21 mouse cellular contexts compared by ENCODE assay signal in genomic region chr6:128554049-128554448, GRCm38 (mm10). TPM values are rescaled to one million over a fixed set of nuclear protein-coding genes. Genes with fewer than 3 reads are reported as not detected.
"Had no signal": no experiment of that assay in that cellular context is flagged by ENCODE, and none has a peak within 500 bp of the region (broad histone marks: within the 10 kb centered on the region; RNA-seq: fewer than 3 reads in every experiment).

No protein-coding gene starts in this region.

- H3K4me2 ChIP-seq: lung, embryonic 15.5 days; midbrain, embryonic 12.5 days; neural tube, embryonic 12.5 days had no signal

- H3K9ac ChIP-seq: liver, embryonic 14.5 days; lung, embryonic 15.5 days; midbrain, embryonic 12.5 days; neural tube, embryonic 12.5 days had no signal

- H3K9me3 ChIP-seq: lung, embryonic 15.5 days; midbrain, embryonic 10.5 days; midbrain, embryonic 12.5 days; neural tube, embryonic 12.5 days had no signal

- H3K4me3 ChIP-seq: lung, embryonic 15.5 days; midbrain, embryonic 10.5 days; midbrain, embryonic 12.5 days; neural tube, embryonic 12.5 days had no signal

- H3K36me3 ChIP-seq: lung, embryonic 15.5 days; midbrain, embryonic 10.5 days; midbrain, embryonic 12.5 days; neural tube, embryonic 12.5 days had no signal

- DNase-seq: lung, adult 2 months; lung, postnatal 14 days; lung, postnatal 36 days; midbrain, embryonic 14.5 days; right cerebral cortex, postnatal 14 days; thymus, adult 2 months; thymus, postnatal 25 days; thymus, postnatal 4 days had no signal

- H3K27ac ChIP-seq: liver, embryonic 14.5 days; lung, embryonic 15.5 days; macrophage; midbrain, embryonic 10.5 days; midbrain, embryonic 12.5 days; neural tube, embryonic 12.5 days had no signal

- H3K27me3 ChIP-seq: lung, embryonic 15.5 days; midbrain, embryonic 12.5 days; neural tube, embryonic 12.5 days had no signal

- H3K4me1 ChIP-seq: lung, embryonic 15.5 days; midbrain, embryonic 10.5 days; midbrain, embryonic 12.5 days; neural tube, embryonic 12.5 days had no signal

- ATAC-seq: lung, postnatal 0 days; midbrain, embryonic 16.5 days had no signal

RNA-seq across cellular contexts. Expression of gene A2ml1, which starts 27.4 kb away (rescaled TPM):
- total RNA-seq: megakaryocyte, adult 5-6 weeks; megakaryocyte-erythroid progenitor cell, adult 5-6 weeks; neutrophil, adult 5-6 weeks had no signal
- polyA plus RNA-seq: macrophage; midbrain, embryonic 10.5 days; midbrain, embryonic 12.5 days; neural tube, embryonic 12.5 days; spleen, adult 2 months; urinary bladder, adult 2 months had no signal

RNA-seq across cellular contexts. Expression of gene Pzp, which starts 27.5 kb away (rescaled TPM):
- total RNA-seq: megakaryocyte, adult 5-6 weeks; megakaryocyte-erythroid progenitor cell, adult 5-6 weeks had no signal
- polyA plus RNA-seq: macrophage; midbrain, embryonic 10.5 days; midbrain, embryonic 12.5 days; midbrain, embryonic 16.5 days; neural tube, embryonic 12.5 days; urinary bladder, adult 2 months had no signal
